Mouse (Mus musculus): ENCODE results near the gene Tinf2.

Tinf2 gene

DNA sequence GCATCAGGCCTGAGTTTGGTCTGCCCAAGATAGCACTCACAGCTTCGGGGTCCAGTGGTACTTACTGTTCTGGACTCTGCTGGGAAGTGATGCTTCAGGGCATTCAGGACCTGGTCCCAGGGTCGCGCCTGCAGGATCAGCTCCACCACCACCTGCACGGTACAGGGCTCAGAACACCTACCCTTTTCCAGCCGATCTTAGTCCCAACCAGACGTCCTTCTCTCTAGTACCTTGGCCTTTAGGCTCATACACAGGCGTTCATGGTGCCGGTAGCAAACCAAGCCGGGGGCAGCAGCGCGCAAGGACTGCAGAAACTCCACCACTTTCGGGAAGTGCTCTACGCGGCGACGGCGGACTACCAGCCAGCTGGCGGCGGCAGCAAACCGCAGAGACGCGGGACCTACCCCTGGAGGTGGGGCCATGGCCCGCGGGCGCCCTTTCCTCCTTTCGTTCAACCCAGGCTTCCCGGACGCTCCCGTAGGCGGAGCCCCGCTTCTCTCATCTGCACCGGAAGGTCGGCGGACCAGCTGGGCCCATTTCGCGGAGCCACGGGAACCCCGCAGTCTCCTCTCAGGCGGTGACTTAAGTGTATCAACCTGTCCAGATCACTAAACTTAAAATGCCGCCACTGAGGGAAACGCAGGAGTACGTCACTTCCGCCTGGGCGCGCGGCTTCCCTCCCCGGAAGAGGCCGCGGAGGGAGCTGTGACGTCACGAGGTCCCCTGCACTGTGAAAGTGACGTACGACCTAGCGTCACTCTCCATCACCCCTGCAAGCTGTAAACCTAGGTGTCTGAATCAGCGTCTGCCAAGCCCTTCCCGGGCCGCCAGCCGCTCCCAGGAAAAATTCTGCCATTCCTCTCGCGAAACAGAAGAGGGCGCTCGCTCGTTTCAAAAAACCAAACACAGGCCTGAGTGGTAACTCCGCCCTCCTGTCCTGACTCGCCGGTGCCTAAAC, at the start of gene Tinf2:
Gene Tinf2, minus strand, starts transcription at position 661 of the 958 bp plus-strand sequence.
- peak; percentile 94 to 95 for DNase-seq

DNA sequence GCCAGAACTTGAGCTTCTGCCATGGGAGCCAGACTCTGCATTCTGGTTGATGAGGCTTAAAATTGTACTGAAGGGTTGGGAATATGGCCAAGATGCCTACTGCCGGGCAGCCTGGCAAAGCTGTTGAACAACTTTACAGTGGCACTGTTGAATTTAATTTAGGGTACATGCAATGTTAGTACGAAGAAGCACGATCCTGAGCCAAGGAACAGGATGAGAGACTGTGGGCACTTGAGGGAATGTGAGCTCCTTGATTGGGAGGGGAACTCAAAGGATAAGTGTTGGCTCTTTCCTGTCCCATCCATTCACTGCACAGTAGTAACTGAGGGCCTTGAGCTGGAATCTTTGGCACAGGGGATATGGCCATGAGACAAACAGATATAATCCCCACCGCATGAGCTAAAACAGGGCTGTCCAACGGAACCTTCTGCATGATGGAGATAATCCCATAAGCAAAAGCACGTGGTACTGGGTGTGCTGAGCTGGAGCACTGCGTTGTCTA, 49.0 kb upstream of the Tinf2 start:
- no peak for DNase-seq

DNA sequence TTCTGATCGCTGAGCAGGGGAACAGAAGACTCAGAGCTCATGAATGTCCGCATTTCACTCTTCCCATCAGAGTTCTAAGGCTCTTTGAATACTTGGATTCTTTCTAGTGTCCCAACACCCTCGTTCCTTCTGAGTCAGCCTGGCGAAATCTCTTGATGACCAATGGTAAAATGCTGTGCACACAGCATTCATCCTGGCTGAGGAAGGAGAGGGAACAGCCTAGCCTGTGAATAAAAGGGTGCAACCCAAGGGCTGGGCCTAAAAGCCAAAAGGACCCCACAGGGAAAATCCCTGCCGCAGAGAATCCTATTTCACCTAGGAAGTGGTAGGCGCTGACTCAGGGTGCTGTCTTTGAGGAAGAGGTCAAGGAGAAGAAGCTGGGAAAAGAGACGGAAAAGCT, 48.5 kb upstream of the Tinf2 start:
- DNase-seq: no peak

DNA sequence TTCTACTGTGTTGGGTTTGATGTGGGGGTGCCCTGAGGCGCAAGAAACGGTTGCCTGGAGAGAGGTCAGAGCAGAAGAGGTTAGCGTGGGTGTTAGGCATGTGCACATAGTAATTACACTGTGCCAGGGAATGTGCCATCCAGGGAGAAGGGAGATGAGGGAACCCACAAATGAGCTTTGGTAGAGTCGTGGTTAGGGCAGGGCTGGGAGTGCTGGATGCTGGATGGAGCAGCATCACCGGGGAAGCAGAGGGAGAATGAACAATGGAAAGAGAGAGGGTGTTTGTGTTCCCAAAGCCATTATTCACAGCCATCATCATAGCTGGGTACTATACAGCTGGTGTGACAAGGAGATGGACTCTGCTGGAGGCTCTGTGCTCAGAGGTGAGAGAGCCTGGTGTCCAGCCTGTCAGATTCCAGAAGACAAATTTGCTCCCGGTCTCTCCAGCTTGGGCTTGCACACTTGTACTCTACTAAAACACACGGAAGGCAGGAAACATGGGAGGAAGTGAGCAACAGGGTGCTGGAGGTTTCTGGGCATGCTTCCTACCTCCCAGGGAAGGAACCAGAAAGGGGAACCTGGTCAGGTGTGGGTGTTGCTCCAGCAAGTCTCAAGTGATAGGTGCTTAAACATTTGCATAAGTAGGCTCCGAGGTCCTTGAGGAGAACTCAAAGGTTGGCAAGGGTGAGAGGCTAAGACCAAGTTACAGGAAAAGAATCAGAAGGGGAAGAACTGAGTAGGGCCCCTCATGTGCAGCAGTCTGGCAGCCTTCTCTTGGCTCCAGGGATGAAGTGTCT, 46.5 kb upstream of the Tinf2 start:
- DNase-seq: no peak

DNA sequence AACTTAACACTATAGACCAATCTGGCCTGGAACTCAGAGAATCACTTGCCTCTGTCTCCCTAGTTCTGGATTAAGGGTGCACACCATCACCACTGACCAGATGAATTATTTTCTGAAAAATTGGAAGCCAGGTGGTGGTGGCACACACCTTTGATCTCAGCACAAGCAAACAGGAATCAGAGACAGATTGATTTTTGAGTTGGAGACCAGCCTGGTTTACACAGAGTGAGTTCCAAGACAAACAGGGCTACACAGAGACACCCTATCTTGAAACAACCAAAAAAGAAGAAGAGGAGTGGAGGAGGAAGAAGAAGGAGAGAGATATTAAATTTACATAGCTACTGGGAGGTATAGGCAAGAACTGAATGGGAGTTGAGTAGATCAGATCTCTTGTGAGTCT, 44.6 kb upstream of the Tinf2 start:
- no peak for DNase-seq

DNA sequence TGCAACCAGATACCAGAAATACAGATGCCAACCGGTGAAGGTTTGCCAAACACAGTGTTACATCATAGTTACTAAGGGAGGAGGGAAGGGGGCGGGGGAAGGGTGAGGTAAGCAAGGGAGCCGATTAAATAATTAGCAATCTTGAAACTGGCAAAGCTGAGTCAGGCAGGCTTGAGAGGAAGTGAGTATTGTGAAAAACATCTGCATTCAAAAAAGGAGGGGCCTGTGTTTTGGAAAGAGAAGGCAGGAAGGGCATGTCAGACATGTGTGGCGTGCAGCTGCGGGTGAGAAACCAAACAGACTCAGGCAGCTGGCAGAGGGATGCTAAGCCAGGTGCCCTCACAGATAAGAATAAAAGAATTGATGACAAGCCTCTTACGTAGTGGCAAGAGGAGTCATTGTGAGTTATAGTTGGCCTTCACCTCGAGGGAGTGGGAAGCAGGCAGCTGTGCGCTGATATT, 42.8 kb upstream of the Tinf2 start:
- peak; percentile 57 to 58 for DNase-seq

DNA sequence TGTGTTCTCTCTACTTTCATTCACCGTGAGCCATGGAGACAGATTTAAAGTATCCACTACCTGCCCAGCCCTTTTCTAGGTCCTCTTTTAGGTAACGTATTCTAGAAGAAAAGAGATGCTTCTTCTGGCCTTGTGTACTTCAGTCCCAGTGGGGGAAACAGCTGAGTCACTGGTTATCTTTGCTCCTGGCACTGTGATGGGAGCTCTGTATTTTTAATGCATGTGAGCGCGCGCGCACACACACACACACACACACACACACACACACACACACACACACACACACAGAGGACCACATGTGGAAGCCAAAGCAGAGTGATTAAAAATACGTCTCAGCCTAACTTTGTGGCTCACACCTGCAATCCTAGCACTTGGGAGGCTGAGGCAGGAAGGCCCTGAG, 41.8 kb upstream of the Tinf2 start:
- DNase-seq: no peak

DNA sequence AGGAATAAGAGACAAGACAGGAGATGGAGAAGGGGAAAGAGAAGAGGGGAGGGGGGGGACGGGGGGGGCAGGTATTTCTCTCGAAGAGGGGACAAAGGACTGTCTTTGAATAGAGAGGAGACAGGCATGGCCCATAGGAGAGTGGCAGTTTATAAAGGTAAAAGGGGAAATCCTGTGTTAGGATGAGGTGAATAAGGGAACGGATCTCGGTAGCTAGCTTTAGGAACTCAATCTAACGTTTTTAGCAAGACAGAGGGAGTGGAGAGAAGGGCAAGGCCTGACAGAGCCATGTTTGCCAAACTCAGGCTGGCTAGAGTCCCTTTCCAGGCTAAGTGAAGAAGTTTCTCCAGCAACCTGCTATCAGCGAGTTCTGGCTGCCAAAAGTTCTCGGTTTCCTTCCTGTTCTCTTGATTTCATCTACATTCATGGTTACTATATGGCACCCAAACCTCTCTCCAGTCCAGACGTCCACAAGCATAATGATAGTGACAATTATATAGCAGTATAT, 40.9 kb upstream of the Tinf2 start:
- no peak for DNase-seq

DNA sequence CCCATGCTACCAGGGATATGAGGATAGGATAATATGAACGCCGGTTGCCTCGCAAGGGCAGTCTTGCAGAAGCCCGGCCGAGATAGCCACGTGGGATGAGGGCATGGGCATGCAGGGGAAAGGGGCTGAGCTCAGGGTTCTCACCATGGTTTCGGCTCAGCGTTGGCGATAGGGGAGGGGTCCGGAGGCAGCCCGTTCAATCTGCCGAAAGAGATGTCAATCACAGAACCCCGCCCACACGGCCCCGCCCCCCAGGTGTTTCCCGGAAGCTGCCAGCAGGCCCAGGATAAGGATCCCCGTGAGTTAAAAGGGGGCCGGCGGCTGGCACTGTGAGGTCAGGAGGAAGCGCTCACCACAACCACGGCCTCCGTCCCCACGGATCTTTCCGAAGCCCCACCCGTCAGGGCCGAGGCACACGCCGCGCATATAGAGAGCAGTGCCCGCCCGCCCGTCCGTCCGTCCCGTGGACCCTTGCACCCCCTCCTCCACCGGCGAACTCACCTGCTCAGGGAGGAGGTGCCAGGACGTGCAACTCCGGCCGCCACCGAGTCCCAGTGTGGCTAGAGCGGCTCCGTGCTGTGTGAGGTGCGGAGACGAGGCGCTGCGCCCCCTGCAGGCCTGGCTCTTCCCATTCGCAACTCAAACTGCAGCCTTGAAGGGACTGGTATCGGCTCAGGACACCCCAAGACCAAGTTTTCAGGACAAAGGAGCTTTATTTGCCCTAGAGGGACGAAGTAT, 40.2 kb upstream of the Tinf2 start, which contains the start of gene Rabggta:
Gene Rabggta, minus strand, starts transcription at position 564 of the 738 bp plus-strand sequence.
- DNase-seq: peak; percentile 95 to 96

DNA sequence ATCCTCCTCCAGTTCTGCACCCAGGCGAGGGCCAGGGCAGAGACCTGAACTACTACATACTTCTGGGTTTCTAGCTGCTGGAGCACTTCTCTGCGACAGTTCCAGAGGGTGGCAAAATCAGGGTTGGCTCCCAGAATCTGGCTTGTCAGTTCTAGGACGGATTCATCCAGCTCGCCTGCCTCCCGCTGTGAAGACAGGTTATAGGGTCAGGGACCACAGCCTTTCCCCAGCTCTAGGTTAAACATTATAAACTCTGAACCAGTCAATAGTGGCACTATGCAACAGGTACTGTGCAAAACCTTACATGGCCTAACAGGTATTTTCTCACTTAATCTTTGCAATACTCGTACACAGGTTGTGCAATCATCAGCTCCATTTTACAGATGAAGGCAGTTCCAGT, 39.5 kb upstream of the Tinf2 start:
- peak; percentile 69 to 70 for DNase-seq

DNA sequence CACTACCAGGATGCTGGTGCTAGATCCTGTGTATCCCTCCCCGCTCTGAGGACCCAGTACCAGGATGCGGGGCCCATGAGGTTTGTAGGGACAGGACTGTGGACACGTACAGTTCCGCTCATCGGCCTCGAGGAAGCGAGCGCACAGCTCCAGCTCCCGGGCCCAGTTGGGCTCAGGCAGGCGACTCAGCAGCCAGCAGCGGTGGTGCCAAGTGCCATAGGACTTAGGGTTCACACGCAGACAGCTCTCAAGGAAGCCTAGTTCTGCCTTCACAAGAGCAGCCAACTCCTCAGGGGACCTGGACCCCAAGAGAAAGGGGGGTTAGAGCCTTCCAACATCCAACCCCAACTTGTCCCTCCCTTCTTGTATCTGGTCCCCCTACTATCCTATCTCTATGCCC, 39.0 kb upstream of the Tinf2 start:
- DNase-seq: no peak

DNA sequence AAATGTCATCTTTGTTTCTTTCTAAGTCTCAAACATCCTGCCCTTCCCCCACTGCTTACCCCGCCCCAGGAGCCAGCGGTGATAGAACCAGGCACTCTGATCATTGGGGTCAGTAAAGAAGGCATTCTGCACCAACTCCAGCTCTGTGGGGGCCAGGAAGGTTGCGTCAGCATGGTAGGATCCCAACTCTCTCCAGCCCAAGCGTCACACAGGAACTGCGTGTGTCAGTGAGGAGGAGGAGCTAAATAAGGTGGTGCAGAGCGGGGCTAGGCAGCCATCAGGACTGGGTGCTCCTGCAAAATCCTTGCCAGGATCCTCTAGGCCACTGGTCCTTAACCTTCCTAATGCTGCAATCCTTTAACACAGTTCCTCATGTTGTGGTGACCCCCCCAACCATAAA, 38.1 kb upstream of the Tinf2 start:
- DNase-seq: no peak

DNA sequence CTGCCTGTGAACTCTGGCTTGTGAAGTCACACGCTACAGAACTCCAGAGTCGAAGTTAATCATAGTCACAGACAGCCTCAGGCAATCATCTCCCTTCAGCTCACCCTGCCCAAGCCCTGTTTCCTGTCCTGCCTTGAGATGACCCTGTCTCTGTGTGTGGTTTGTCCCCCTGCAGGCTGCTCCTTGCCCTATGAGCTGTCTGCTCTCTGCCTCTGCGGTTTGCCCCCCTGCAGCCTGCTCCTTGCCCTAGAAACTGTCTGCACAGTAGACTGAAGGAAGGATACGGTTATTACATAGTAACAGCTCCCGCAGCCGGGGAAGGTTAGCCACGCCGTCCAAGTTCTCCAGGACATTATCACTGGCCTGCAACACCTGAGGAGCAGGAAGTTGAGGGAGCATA, 35.3 kb upstream of the Tinf2 start:
- DNase-seq: peak; percentile 79 to 83

DNA sequence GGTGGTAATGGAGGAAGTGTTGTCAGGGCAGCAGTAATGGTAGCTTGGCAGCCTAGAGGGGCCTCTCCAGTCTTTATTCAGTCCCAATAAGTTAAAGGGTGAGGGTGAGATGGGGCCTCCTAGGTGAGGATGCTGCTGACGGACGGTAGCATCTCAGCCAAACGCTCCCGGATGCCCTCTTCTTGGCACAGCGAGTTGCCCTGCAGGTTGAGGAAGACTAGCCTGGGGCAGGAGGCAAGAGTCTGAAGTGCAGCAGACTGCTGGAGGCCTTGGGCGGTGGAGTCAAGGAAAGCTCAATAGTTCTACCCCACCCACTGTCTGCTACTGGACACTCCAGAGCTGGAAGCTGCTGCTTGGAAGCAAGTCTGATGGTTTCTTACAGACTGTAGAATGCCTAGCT, 34.7 kb upstream of the Tinf2 start:
- peak; percentile 58 to 65 for DNase-seq

DNA sequence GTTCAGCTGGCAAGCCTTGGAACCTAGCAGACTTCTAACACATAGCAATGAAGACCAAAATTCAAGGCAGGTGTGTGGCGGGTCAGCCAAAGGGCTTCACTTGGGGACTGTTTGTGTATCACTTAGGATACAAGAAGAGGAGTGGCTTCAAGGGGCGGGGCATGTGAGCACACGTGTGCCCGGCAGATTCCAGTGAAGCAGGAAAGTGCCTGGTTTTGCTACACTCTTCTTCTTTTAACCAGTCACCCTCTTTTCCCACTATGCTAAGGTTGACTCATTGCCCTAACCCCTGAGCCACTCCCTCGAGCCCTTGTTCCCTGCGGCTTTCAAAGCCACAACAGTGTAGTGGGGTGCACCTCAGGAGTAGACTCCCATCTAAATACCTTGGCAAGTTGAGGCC, 33.3 kb upstream of the Tinf2 start:
- no peak for DNase-seq

DNA sequence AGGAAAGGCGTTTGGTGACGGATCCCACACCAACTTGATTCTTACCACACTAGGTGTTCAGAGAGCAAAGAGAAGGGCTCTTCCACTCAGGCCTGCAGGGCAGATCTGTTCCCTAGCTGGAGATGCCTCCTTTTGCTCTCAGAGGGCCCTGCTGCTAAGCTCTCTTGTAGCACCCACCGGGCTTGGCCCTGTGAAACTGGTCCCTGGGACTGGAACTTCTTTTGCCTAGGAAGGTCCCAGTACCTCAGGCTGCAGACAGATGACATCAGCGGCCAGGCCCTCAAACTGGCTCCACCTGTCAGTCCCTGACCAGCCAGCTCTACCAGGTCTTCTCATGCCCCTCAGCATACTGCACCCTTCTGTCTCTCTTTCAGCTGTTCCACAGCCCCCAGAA, 32.1 kb upstream of the Tinf2 start, which contains the start of gene Tgm1:
Gene Tgm1, minus strand, starts transcription at position 198 of the 394 bp plus-strand sequence.
- no peak for DNase-seq

DNA sequence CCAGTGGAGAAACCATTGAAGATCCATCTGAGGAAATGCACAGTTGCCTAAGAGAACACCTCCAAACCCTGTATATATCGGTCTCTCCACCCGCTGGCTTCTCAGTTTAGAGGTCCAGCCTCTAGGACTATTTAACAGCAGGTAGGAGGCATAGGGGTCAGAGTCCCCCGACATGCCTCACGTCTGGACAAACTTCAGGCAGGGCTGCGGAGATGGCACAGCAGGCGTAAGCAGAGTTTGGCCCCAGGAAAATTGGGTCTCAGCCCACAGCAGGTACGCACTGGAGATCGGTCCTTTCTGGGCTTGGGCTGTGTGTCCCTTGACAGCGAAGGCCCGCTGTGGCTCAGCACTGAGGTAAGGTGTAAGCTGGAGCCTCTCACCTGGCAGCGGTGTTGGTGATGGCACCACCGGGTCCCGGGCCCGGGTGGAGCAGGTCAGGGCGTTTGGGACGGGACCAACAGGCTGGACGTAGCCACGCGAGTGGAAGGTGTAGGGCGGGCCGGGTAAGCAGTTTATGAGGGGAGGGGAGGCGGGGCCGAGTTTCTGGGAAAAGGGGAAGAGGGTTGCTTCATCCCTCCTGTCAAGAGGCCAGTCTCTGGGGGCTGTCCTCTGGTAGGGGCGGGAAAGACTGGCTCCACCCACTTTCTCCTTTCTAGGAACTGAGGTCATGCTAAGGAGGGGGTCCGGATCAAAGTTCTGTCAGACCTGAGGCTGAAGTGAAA, 31.5 kb upstream of the Tinf2 start:
- DNase-seq: peak; percentile 80 to 81

DNA sequence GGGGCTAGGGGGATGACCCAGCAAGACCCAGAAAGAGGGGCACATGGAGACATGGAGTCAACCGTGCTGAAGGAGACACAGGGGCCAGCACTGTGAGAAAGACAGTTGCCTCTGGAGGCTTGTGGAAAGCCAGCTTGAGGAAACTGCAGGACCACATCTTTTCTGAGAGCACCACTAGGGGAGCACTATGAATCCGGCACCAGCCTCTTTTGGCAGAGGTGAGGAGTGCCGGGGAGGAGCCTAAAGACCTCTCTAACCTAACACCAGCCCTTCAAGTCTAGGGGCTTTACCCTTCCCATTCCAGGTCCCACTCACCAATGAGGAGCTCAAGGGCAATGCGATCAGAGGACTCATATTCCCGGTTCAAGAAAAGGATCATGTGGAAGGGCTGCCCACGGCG, 30.2 kb upstream of the Tinf2 start:
- no peak for DNase-seq

DNA sequence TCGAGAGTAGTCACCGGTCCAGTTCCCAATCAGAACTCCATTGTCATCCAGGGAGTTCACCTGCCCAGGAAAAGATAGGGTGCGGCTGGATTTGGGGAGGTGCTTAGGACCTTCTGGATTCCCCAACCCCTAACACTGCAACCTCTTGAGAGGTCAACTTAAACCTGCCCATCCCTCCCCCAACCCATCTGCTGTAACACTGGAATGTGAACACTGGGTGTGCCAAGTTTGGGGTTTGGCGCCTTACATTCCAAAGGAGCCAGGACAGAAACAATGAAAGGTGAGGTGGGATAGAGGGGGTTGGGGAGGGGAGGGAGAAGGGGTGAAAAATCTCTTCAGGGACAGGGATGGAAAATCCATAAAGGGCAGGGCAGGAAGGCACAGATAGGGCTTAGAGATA, 27.9 kb upstream of the Tinf2 start:
- no peak for DNase-seq

DNA sequence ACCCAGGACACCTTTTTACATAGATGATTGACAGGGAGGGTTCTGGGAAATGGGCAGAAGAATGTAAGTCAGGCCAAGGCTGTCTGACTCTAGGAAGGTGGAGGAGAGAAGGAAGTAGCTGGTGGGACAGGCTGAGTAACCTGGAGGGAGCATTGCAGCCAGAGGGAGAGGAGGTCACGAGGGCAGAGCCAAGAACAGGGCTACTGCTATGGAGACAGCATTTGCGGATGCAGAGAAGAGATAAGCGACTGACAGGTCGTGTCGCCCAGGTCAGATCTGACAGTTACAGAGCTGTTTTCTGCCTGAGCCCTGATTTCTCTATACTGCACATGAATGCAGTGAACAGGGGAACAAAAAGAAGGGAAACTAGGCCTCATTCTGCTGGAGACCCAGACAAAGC, 25.8 kb upstream of the Tinf2 start:
- DNase-seq: no peak

DNA sequence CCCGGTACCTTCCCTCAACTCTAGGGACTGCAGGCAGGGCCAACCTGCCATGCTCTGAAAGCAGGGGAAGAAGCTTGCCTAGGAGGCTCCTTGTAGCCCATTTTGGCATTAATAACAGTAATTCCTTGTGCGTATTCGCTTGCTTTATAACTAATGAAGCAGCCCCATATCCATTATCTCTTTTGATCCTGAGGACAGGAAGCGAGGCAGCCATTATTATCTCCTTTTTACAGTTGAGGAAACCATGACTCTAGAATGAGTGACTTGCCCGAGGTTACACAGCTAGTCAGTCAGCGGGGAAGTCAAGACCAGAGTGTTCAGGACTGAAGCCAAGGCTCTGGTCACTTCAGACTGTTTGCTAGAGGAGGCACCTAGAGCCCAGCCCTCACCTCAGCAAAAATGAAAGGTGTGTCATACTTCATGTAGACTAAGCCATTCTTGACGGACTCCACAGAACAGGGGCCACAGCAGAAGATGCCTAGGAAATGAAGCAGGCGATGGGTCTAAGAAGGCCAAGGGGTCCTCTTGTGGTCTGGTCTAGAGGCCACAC, 24.5 kb upstream of the Tinf2 start:
- no peak for DNase-seq

DNA sequence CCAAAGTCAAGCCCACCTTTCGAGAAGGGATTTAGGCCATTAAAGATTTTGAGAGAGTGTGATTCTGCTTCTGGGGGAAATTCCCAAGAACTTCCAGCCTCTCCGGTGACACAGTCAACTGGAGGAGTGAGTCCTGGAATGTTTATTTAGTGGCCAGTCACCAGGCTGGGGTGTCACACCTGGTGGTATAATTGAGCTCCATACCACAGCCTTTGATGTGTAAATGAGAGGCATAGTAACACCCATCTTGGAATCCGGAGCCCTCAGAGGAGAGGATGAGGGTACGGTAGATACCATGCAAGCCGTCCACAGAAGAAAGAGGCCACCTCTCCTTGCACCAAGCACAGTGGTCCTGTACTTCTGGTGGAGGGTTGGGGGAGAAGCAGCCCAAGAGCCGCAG, 21.1 kb upstream of the Tinf2 start:
- no peak for DNase-seq
